Mouse (Mus musculus) limb, embryonic 11.5 days (tissue): Measurements from ENCODE around the gene Sptlc3. TPM values are rescaled to one million over a fixed set of nuclear protein-coding genes. Genes with fewer than 3 reads are reported as not detected.
A peak's percentile ranks its signal among the peaks of the same experiment; 100 is the strongest.

ENCODE experiments used
- ATAC-seq: fragments of 200-750 bp; cut with Nextera tagmentation; 2 replicates; pipeline ENCODE4 v1.8.0; 2017; ENCODE audit warnings: low read depth; ENCODE audit not compliant: insufficient number of reproducible peaks, low FRiP score, low TSS enrichment
- DNase-seq: peaks from one replicate; pipeline ENCODE4 v3.0.0-alpha.2; 2015; ENCODE audit warnings: low spot score
- H3K27ac ChIP-seq: fragments of 300-500 bp; sonication (generic); replicated peaks from 2 replicates; pipeline ENCODE4 v1.5.1; 2014; ENCODE audit warnings: low read depth, mild to moderate bottlenecking, low read length
- H3K27me3 ChIP-seq: fragments of 300-500 bp; sonication (generic); 2 replicates; pipeline ENCODE4 v1.6.1; 2014; ENCODE audit warnings: mild to moderate bottlenecking, low read length, mixed read lengths; ENCODE audit not compliant: control insufficient read depth, insufficient read depth
- H3K36me3 ChIP-seq: fragments of 300-500 bp; sonication (generic); 2 replicates; pipeline ENCODE4 v1.6.1; 2014; ENCODE audit warnings: mild to moderate bottlenecking, low read length, moderate library complexity, mixed read lengths; ENCODE audit not compliant: control insufficient read depth, insufficient read depth
- H3K4me1 ChIP-seq: fragments of 300-500 bp; sonication (generic); 2 replicates; pipeline ENCODE4 v1.6.1; 2014; ENCODE audit warnings: low read length, mixed read lengths; ENCODE audit not compliant: control insufficient read depth, insufficient read depth
- H3K4me2 ChIP-seq: fragments of 300-500 bp; sonication (generic); 2 replicates; pipeline ENCODE4 v1.6.1; 2014; ENCODE audit warnings: low read depth, mild to moderate bottlenecking, moderate library complexity; ENCODE audit not compliant: severe bottlenecking
- H3K4me3 ChIP-seq: fragments of 300-500 bp; sonication (generic); 2 replicates; pipeline ENCODE4 v1.5.1; 2014; ENCODE audit warnings: low read depth, low read length
- H3K9ac ChIP-seq: fragments of 300-500 bp; sonication (generic); 2 replicates; pipeline ENCODE4 v1.6.1; 2014; ENCODE audit warnings: mild to moderate bottlenecking, low read length
- H3K9me3 ChIP-seq: fragments of 300-500 bp; sonication (generic); 2 replicates; pipeline ENCODE4 v1.6.1; 2016; ENCODE audit warnings: low read length; ENCODE audit not compliant: control insufficient read depth
- WGBS: fragments of 180-500 bp; shearing (Covaris S2); extraction: QIAGEN DNeasy Blood & Tissue Kit; methylation state at CpG from one replicate; pipeline ENCODE4 v1.1.7; 2014; 5-methylcytosine and 5-hydroxymethylcytosine counted together
- polyA plus RNA-seq: library from polyadenylated mRNA; unstranded; fragments of >200 nt; fragmentation: Nextera tagmentation; extraction: Ambion mirVana; gene quantifications from 2 replicates; pipeline ENCODE4 v1.2.1, GENCODE M21; 2014

The Sptlc3 gene
- polyA plus RNA-seq, 1 experiment from 2014 or later = 0.69 TPM

- ATAC-seq = peak; percentile 49
Observed at GRCm38 (mm10) chr2:139609662-139610291, 116.1 kb downstream of the Sptlc3 start.

GRCm38 (mm10) chr2:139612410-139613107 is 118.8 kb downstream of the Sptlc3 start:
- DNase-seq (no peak), ATAC-seq (no peak)
- peaks cover 44% of the 10 kb centered on the region for H3K4me1 ChIP-seq
- H3K27ac ChIP-seq = peak overlapping the region; percentile 4; the same call in 1 of the 2 replicates
- H3K9me3 ChIP-seq = no peaks in the 10 kb centered on the region
- H3K9ac ChIP-seq = no peak overlapping the region
- H3K27me3 ChIP-seq = no peaks in the 10 kb centered on the region
- no peak overlapping the region for H3K4me2 ChIP-seq
- H3K36me3 ChIP-seq = no peaks in the 10 kb centered on the region
- H3K4me3 ChIP-seq = no peak overlapping the region
- 38% methylated on average over 10 of the region's 10 CpGs for WGBS

More at GRCm38 (mm10) chr2:139609662-139610291, 116.1 kb downstream of the Sptlc3 start:
- H3K9me3 ChIP-seq = no peaks in the 10 kb centered on the region
- H3K4me3 ChIP-seq = no peak overlapping the region
- no peak overlapping the region for H3K9ac ChIP-seq
- H3K27ac ChIP-seq = peak overlapping the region; percentile 81
- peak overlapping the region; percentile 21; the same call in 1 of the 2 replicates for H3K4me2 ChIP-seq
- WGBS = 10% methylated on average over 8 of the region's 8 CpGs
- H3K36me3 ChIP-seq = no peaks in the 10 kb centered on the region
- peak; percentile 77 for DNase-seq
- H3K4me1 ChIP-seq = peaks cover 44% of the 10 kb centered on the region
- no peaks in the 10 kb centered on the region for H3K27me3 ChIP-seq

GRCm38 (mm10) chr2:139626496-139626895 is 132.8 kb downstream of the Sptlc3 start:
- WGBS = 87% methylated on average over 1 of the region's 1 CpGs
- H3K9ac ChIP-seq = no peak overlapping the region
- no peak overlapping the region for H3K4me2 ChIP-seq
- H3K36me3 ChIP-seq = no peaks in the 10 kb centered on the region
- H3K4me1 ChIP-seq = no peaks in the 10 kb centered on the region
- ATAC-seq (no peak), DNase-seq (no peak)
- H3K9me3 ChIP-seq = no peaks in the 10 kb centered on the region
- H3K4me3 ChIP-seq = no peak overlapping the region
- no peaks in the 10 kb centered on the region for H3K27me3 ChIP-seq
- H3K27ac ChIP-seq = no peak overlapping the region

- Histone ChIP-seq H3K4me3 (no peak overlapping the region), H3K27me3 (no peaks in the 10 kb centered on the region), H3K9ac (no peak overlapping the region), H3K4me1 (no peaks in the 10 kb centered on the region), H3K4me2 (no peak overlapping the region), H3K36me3 (no peaks in the 10 kb centered on the region), H3K27ac (no peak overlapping the region), H3K9me3 (no peaks in the 10 kb centered on the region)
- no peak for ATAC-seq
- WGBS = 81% methylated on average over 4 of the region's 4 CpGs
- DNase-seq = no peak
Observed at GRCm38 (mm10) chr2:139628731-139629130, 135.0 kb downstream of the Sptlc3 start.

GRCm38 (mm10) chr2:139629653-139630052 is 135.9 kb downstream of the Sptlc3 start:
- Histone ChIP-seq H3K36me3 (no peaks in the 10 kb centered on the region), H3K4me1 (no peaks in the 10 kb centered on the region), H3K4me3 (no peak overlapping the region), H3K4me2 (no peak overlapping the region), H3K27ac (no peak overlapping the region), H3K27me3 (no peaks in the 10 kb centered on the region), H3K9me3 (no peaks in the 10 kb centered on the region), H3K9ac (no peak overlapping the region)
- 93% methylated on average over 3 of the region's 3 CpGs for WGBS
- DNase-seq (no peak), ATAC-seq (no peak)

GRCm38 (mm10) chr2:139634506-139634905 is 140.8 kb downstream of the Sptlc3 start:
- H3K36me3 ChIP-seq = no peaks in the 10 kb centered on the region
- no peak overlapping the region for H3K4me3 ChIP-seq
- H3K27ac ChIP-seq = no peak overlapping the region
- no peak overlapping the region for H3K4me2 ChIP-seq
- DNase-seq = no peak
- no peaks in the 10 kb centered on the region for H3K4me1 ChIP-seq
- H3K9me3 ChIP-seq = no peaks in the 10 kb centered on the region
- no peak overlapping the region for H3K9ac ChIP-seq
- ATAC-seq = no peak
- H3K27me3 ChIP-seq = no peaks in the 10 kb centered on the region
- 85% methylated on average over 4 of the region's 4 CpGs for WGBS

GRCm38 (mm10) chr2:139637861-139638260 is 144.1 kb downstream of the Sptlc3 start:
- Histone ChIP-seq H3K27ac (no peak overlapping the region), H3K4me2 (no peak overlapping the region), H3K36me3 (no peaks in the 10 kb centered on the region), H3K4me3 (no peak overlapping the region), H3K27me3 (no peaks in the 10 kb centered on the region), H3K9me3 (no peaks in the 10 kb centered on the region), H3K9ac (no peak overlapping the region), H3K4me1 (no peaks in the 10 kb centered on the region)
- ATAC-seq (no peak), DNase-seq (no peak)
- 15% methylated on average over 2 of the region's 2 CpGs for WGBS

GRCm38 (mm10) chr2:139641757-139642385 is 148.2 kb downstream of the Sptlc3 start:
- no peak for DNase-seq
- no peak overlapping the region for H3K4me3 ChIP-seq
- no peaks in the 10 kb centered on the region for H3K27me3 ChIP-seq
- no peaks in the 10 kb centered on the region for H3K36me3 ChIP-seq
- no peak for ATAC-seq
- H3K9me3 ChIP-seq = no peaks in the 10 kb centered on the region
- H3K27ac ChIP-seq = no peak overlapping the region
- H3K4me2 ChIP-seq = no peak overlapping the region
- H3K9ac ChIP-seq = no peak overlapping the region
- whole genome bisulfite sequencing = 68% methylated on average over 7 of the region's 7 CpGs
- H3K4me1 ChIP-seq = peaks cover 3% of the 10 kb centered on the region; the same call in 1 of the 2 replicates
